Mouse (Mus musculus): ENCODE data around the gene Runx1.

Gene Runx1

DNA sequence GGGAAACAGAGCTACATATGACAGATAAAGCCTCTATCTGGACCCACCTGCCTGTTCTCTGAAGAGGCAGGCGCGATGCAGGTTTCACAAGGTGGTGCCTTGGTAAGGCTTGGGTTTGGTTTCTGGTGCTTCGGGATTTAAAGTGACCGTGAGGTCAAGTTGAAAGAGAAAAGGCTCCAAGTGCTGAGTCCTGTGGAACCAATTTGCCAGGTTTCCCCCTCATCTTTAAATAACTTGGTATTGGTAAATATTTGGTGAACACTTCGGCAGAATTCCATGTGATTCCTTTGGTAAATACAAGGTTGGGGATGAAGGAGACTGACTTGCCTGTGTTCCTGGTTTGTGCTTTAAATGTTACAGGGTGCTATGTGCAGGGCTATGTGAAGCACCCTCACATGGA lies 169.2 kb downstream of the Runx1 start:
- no peak for DNase-seq (ENCODE audit: low read depth, low spot score)

GRCm38 (mm10) chr16:92654294-92654950 lies 171.5 kb downstream of the Runx1 start:
- no peak for DNase-seq (ENCODE audit: low read depth, low spot score)

- DNase-seq (ENCODE audit: low read depth, low spot score), result no peak
Observed at GRCm38 (mm10) chr16:92653816-92654215, 172.1 kb downstream of the Runx1 start.

DNA sequence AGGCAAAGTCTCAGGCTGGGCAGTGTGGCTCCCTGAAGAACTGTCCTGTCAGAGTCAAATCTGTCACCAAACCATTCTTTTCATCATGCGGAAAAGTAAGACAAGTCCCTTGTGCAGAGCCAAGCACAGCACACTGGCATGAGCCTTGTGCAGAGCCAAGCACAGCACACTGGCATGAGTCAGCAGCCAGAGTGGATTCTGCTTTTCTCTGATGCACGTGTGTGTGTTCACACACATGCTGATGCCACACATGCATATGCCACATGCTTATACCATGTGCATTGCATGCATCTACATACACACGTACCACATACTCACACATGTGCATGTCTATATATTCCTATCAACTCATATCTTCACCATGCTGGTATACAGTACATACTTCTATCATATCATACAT lies 174.7 kb downstream of the Runx1 start:
- no peak for DNase-seq (ENCODE audit: low read depth, low spot score)

DNA sequence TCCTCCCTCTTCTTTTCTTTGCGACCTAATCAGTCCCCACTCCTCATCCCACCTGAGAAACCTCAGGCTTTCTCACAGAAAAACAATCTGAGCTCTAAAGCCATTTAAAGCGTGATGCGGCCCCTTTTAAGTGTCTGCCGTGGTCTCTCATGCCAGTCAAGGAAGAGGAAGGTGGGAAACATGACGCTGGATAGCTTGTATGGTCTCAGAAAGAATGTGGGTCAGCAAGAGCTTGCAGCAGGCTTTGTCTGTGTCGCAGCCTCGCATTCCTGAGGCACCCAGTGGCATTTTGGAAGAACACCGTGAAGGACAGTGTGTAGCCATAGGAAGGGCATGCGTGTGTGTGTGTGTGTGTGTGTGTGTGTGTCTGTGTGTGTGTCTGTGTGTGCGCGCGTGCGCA lies 179.8 kb downstream of the Runx1 start:
- DNase-seq (ENCODE audit: low read depth, low spot score), result no peak

DNA sequence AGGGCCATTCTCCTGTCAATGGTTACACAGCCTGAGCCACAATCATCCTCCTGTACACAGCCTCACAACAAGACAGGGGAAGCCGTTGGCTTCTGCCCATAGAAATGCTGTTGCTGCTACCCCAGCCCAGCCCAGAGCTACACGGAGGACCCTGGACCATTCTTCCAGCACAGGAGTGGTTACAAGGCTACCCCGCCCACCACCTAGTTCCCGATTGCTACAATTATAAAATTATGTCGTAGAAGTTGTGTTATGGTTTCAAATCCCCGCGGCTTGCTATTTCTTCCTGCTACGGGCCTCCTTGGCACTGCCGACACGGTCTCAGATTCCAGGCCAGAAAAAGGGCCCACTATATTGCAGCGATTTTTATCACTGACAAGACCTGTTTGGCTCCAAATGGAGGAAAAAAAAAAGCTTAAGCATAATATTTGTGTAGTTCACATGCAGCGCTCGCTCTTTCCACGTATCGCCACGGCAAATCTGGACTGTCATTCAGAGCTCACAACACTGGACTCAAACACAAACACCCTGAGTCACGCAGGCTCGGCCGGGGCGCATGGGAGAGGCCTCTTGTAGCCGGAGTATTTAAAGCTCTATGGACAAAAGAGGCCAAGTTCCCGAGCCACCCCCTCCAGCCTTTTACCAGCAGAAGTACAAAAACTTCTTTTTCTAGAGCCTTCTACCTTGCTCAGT lies 180.4 kb downstream of the Runx1 start:
- no peak for DNase-seq (ENCODE audit: low read depth, low spot score)

GRCm38 (mm10) chr16:92644718-92645422 lies 181.1 kb downstream of the Runx1 start:
- DNase-seq (ENCODE audit: low read depth, low spot score), result no peak

DNA sequence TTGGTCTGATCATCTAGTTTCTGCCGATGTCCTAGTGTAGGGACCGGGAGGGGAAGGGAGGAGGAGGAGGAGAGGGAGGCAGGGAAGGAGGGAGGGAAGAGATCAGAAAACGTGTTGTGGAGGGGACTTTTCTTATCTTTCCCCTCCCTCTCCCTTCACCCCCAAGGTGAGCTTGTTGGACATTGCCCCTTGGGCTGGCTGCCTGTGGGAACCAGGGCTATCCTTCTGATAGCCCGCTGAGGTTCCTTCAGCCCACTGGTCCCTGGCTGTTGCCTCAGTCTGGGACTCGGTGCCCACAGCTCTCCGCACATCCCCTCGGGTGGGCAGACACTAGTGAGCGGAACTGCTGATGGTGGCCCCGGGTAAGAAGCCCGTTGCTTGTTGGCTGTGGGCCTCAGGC lies 181.6 kb downstream of the Runx1 start:
- no peak for DNase-seq (ENCODE audit: low read depth, low spot score)

GRCm38 (mm10) chr16:92642283-92642682 lies 183.7 kb downstream of the Runx1 start:
- no peak for DNase-seq (ENCODE audit: low read depth, low spot score)

DNA sequence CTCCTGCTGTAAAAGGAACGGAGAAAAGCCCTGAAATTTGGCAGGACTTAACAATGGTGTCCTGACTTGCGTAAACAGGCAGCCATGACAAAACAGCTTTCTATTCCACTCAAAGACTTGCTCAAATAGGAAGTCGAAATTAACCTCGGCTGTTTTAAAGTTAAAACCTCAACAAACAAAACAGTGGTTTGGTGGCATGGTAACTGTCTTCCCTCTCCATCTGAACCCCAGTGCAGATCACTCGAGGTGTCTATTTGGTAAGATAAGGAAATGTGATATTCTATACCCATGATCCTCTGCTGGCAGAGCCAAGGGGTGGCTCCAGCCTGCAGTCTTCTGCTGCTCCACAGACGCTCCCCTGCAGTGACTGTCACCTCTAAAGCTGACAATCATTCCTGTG lies 184.9 kb downstream of the Runx1 start:
- no peak for DNase-seq (ENCODE audit: low read depth, low spot score)

- no peak for DNase-seq (ENCODE audit: low read depth, low spot score)
Observed at GRCm38 (mm10) chr16:92639093-92639492, 186.9 kb downstream of the Runx1 start.

DNA sequence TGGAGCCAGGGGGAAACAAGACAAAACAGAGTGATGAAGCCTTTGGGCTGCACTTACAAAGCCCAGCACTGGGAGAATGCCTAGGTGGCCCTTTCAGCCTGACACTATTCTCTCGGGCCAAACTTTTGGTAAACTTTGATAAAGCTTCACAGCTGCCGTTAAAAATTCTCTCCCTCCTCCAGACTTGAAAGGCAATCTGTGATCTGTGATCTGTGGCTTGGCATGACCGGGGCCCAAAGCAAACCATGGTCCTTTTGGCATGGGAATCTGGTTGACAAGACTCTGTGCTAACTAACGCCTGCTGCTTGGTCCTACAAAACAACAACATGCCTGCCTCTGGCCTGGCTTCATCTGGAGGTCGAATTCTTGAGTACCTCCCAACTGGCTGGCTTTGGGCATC lies 188.9 kb downstream of the Runx1 start:
- DNase-seq (ENCODE audit: low read depth, low spot score), result no peak

DNA sequence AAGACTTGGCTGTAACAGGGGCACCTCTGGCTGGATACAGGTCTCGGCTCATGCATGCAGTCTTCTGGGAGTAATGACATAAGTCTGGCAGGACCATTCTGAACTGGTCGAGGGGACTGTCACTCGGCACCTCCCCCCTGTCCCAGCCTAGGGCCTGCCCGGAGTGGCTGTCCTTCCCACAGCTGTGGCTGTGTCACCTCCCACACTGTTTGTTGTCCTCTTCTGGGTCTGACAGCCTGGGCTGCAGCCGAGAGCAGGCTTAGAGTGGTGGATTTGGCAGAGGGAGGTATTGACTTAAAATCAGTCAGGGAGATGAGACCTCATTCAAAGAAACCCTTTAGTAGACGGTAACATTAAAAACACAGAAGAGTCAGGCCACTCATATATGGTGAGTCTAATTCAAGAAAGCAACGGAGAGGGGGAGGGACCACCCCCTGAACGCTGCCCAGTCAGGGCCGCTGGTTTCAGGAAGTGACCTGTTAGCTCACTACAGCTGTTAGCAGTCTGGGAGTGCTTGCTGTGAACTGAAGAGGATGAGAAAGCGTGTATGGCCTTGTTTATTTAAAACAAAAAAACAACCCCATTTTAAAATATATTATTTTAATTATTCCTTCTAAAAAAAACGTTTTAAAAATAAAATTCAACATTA lies 193.7 kb downstream of the Runx1 start:
- DNase-seq (ENCODE audit: low read depth, low spot score), result no peak

DNA sequence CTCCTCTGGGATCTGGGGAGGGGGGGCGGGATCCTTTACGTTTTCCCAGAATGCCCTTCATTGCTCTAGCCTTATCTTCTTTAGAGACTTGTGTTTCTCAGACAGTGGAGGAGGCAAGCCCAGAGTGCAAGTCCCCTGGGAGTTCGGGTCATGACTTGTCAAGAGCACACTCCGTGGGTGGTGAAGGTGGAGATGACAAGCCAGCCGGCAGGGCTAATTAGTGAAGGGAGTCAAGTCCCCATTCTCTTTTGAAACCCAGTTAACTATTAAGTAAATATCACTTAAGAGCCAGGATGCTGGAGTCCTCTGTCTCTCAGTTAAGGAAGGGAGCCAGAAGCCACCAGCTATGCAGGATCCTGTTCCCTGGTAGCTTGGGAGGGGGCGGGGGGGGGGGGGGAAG lies 194.3 kb downstream of the Runx1 start:
- no peak for DNase-seq (ENCODE audit: low read depth, low spot score)

DNA sequence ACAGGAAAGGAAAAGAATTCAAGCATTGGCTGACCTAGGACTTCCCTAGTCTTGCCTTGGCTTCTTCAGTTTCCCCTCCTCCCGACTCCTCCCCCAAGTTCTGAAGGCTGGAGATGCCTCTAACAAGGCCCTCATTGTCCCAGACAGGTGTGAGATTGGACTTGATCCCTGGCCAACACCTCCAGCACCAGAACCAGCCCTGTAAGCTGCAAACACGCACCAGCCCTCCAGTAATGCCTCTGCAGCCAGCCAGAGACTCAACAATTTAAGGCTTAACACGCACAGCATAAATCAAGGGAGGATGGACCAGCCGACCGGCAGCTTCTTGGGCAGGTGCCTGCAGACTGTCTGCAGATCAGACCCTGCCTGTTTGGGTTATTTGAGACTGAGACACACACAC lies 195.0 kb downstream of the Runx1 start:
- DNase-seq (ENCODE audit: low read depth, low spot score), result no peak

DNA sequence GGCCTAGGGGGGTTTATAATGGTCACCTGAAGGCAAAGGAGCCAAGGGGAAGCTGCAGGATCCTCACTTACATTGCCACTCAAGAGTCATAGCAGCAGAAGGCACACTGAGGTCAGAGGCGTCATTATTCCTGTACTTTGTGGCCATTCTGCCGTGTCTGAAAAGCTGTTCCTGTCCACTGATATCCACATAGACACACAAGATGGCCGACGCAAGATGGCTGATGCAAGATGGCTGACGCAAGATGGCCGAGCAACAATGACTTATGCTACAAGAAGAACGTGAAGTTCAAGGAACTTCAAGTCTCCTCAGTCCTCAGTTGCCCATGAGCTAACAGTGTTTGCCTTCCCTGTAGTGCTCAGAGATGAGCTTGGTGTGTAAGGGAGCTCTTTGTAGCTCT lies 196.1 kb downstream of the Runx1 start:
- no peak for DNase-seq (ENCODE audit: low read depth, low spot score)

DNA sequence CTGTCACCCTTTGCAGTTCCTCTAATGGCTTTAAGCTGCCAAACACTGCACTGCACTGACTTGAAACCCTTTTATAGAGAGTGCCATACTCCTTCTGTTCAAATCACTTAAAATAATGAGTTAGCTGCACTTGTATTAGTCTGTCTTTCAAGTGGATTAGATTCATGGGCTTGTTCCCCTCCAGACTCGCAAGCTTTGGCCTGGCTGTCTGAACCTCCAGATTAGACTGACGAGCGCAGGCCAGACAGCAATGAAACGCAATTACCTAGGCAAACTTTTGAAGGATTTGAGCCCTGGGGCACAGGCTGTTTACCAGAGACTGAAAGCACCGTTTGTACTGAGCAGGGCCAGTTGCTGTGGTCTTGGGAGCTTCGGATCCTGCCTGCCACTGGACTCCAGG lies 198.7 kb downstream of the Runx1 start:
- no peak for DNase-seq (ENCODE audit: low read depth, low spot score)

GRCm38 (mm10) chr16:92623953-92624352 lies 202.0 kb downstream of the Runx1 start:
- DNase-seq (ENCODE audit: low read depth, low spot score), result no peak

DNA sequence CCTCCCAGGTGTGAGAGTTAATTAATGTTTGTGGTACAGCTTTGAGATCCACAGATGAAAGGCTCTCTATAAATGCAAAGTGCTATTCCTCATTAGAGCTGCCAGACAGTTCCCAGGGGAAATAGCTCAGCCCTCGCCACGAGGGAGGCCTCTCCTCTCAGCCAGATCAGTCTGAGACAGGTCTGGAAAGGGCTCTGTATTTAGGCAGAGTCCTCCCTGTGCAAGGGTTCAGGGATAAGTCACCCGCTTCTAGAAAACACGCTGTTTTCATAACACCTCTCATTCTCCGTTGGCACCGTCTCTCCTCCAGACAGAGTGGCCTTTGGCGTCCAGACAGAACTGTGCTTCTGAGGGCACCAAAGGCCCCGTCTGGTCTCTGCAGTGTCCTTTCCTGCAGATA lies 204.1 kb downstream of the Runx1 start:
- no peak for DNase-seq (ENCODE audit: low read depth, low spot score)

GRCm38 (mm10) chr16:92620841-92621518 lies 205.0 kb downstream of the Runx1 start:
- no peak for DNase-seq (ENCODE audit: low read depth, low spot score)

- no peak for DNase-seq (ENCODE audit: low read depth, low spot score)
Observed at GRCm38 (mm10) chr16:92616839-92617238, 209.1 kb downstream of the Runx1 start.

GRCm38 (mm10) chr16:92615234-92615799 lies 210.6 kb downstream of the Runx1 start:
- no peak for DNase-seq (ENCODE audit: low read depth, low spot score)
